Mouse (Mus musculus) left cerebral cortex, postnatal 14 days (tissue): Measurements from ENCODE around the gene Sfmbt1. TPM values are rescaled to one million over a fixed set of nuclear protein-coding genes. Genes with fewer than 3 reads are reported as not detected.

Experiments
- DNase-seq, 2 experiments: peaks; one replicate each; pipeline ENCODE4 v3.0.0; 2021 to 2022; ENCODE audit warnings: low spot score in 2 of 2, mixed read lengths in 1 of 2
- intact Hi-C: fragments of 180-260 bp; cut with DNase I; formaldehyde crosslinking; loops from one replicate; pipeline ENCODE4 v1.15.1; 2025
- total RNA-seq, 2 experiments: library from RNA; stranded (reverse); gene quantifications; 2 replicates each; pipeline ENCODE4 v1.2.3; 2021

The Sfmbt1 gene
- total RNA-seq, 2 experiments from 2014 or later, result 26.0 to 29.9 TPM

GRCm38 (mm10) chr14:30861421-30862125 is 146.9 kb downstream of the Sfmbt1 start:
- intact Hi-C loops, result no loop called here
- no peak for DNase-seq

DNA sequence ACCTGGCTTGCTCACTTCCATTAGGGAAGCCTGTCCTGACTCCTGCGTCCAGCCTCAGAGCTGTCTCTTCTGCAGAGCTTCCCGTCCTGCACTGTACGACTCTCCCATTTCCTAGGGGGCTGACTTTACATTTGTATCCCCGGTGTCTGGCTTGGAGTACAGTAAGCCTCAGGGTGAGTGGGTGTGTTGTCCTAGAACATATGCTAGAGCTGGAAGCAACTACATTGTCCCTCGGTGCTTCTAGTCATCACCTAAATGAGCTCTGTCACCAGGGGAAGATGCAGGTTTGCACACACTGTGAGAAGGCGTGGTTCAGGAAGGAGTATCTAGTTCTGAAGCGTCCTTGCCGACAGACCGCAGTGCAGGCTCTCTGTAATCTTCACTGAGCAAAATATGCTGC is 147.7 kb downstream of the Sfmbt1 start:
- intact Hi-C loops, result no loop called here
- no peak for DNase-seq

DNA sequence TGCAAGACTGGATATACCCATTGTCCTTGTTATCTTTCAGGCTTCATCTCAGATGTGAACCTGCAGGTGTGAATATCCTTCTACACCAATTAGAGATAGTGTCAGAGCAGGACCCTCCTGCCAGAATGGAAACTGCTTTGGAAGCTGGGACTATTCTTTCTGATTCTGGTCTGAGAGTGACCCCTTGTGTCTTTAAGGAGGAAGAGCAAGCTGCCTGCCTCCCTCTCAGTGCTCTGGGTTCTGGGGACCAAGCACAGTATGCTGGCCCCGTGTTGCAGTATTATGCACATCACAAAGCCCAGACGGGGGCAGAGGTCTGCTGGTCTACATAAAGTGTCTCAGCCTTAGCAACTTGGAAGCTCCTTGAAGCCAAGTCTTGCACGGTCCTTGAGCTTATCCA is 150.7 kb downstream of the Sfmbt1 start:
- no peak for DNase-seq
- intact Hi-C loops, result loop anchor here (5.0 kb wide), 3 partner anchors 38 to 273 kb away; partner anchors contain the start of genes Itih1 and Tmem110

DNA sequence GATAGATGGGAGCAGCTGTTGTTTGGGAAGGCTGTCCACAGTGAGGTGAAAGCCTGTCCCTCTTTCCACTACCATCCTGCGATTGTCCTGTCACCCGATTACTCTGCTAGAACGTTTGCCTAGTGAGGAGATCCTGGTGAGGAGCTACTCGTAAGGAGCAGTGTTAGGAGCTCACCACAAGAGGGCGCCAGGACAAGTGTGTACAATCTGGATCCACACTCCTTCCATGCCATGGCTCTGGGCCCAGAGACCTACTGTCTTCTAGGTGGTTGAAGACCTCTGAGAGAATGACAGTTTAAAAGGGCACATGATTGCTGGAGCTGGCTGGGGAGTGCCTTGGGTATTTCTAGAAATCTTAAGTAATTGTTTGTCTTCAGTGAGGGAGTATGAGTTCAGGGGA is 152.4 kb downstream of the Sfmbt1 start:
- peak; percentile 79 to 84 for DNase-seq
- intact Hi-C loops, result loop anchor here (5.0 kb wide), 3 partner anchors 40 to 275 kb away; partner anchors contain the start of genes Itih1 and Tmem110

GRCm38 (mm10) chr14:30868826-30869225 is 154.2 kb downstream of the Sfmbt1 start:
- intact Hi-C loops, result loop anchor here (5.0 kb wide), 3 partner anchors 42 to 277 kb away; partner anchors contain the start of genes Itih1 and Tmem110
- DNase-seq, result no peak

GRCm38 (mm10) chr14:30869391-30869801 is 154.7 kb downstream of the Sfmbt1 start:
- DNase-seq, result no peak
- intact Hi-C loops, result loop anchor here (5.0 kb wide), 3 partner anchors 42 to 277 kb away; partner anchors contain the start of genes Itih1 and Tmem110

DNA sequence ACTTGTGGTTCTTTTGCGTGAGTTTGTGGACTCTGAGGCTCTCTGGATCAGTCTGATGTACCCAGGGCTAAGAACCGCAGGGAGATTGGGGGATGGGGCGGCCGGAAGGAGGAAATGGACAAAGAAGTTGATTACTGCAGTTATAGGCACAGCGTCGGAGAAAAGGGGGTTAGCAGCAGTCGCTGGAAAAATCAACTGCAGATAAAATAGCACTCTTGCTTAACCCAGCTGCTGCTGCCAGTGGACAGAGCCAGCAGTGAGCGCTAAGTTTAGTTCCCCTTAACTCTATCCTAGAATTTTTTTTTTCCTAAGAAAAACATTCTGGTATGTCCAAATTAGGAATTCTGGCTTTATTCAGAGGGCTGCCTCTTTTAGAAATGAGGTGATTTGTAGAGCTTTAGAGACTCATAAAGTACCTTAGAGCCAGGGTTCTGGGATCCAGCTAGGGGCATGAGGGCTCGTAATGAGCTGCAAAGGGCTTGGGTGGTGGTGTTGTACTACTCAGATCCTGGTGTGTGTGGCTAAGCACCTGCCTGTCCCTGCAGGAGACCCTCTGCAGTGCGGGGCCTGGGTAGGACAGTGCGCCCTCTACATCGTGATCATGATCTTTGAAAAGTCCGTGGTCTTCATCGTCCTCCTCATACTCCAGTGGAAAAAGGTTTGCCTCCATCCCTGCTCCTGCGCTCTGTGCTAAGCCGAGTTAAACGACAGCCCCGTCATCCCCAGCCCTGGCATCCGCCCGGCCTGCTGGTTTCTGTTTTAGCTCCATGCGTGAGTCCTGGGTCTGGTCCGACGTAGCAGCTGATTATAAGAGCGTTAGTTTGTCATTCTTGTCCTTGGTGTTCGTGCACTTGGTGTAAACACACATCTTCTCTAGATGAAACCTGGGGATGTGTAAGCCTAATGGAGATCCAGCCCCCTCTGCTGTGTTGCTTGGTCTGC is 155.8 kb downstream of the Sfmbt1 start:
- peak in 1 of 2 experiments; percentile 58 for DNase-seq
- intact Hi-C loops, result no loop called here

Other genes starting within 250 kb of the Sfmbt1 start
- gene Dcp1a, start 235.3 kb upstream of the Sfmbt1 start, total RNA-seq, result 10 to 100 TPM; 18.0 to 18.9 TPM
- gene Cacna1d, start 223.4 kb upstream of the Sfmbt1 start, total RNA-seq, result 10 to 100 TPM; 46.3 to 56.7 TPM
- gene Tkt, start 166.5 kb upstream of the Sfmbt1 start, total RNA-seq, result 100 to 1,000 TPM; 171 to 188 TPM
- gene Prkcd, start 88.6 kb upstream of the Sfmbt1 start, total RNA-seq, result 10 to 100 TPM; 12.5 to 15.7 TPM
- 10 to 100 TPM; 11.0 to 12.4 TPM for gene Rft1, start 60.5 kb upstream of the Sfmbt1 start, total RNA-seq
- gene Tmem110, start 110.7 kb downstream of the Sfmbt1 start, total RNA-seq, result 10 to 100 TPM; 21.0 to 22.1 TPM
- 1 to 10 TPM; 3.9 to 5.1 TPM for gene Mustn1, start 164.4 kb downstream of the Sfmbt1 start, total RNA-seq
- gene Itih4, start 171.6 kb downstream of the Sfmbt1 start, total RNA-seq, result not detected
- gene Itih3, start 208.9 kb downstream of the Sfmbt1 start, total RNA-seq, result 10 to 100 TPM in 1 of 2 experiments, 1 to 10 TPM in 1; 8.1 to 12.0 TPM
- not detected for gene Itih1, start 228.4 kb downstream of the Sfmbt1 start, total RNA-seq
- 10 to 100 TPM; 14.0 to 14.1 TPM for gene Nek4, start 236.5 kb downstream of the Sfmbt1 start, total RNA-seq